In the genomic region with DNA sequence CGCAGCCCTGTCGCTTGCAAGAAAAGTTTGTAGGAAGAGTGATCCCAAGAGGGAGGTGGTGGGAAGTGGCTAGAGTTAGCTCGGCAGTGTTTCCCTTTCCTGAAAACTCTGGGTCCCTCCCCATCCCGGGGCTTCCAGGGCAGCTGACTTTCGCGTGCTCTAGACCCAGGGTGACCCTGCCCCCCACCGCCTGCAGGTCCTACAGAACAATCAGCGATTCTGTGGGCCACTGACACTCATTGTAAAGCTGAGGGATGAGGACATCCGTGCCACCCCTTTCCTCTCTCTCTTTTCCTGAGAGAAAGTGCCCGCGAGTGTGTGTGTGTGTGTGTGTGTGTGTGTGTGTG, we compare ENCODE assay signal across 8 mouse cellular contexts. TPM values are rescaled to one million over a fixed set of nuclear protein-coding genes. Genes with fewer than 3 reads are reported as not detected.
A peak's percentile ranks its signal among the peaks of the same experiment; 100 is the strongest.
DNase-seq lines count a peak whose midpoint lies in the region; ATAC-seq and TF ChIP-seq lines count a peak whose summit lies in the region.

No protein-coding gene starts in this region.

- H3K9ac ChIP-seq in lung, embryonic 14.5 days: peak overlapping the region; percentile 82
- H3K9ac ChIP-seq in liver, embryonic 13.5 days: peak overlapping the region; percentile 85
- H3K9ac ChIP-seq in stomach, embryonic 16.5 days (ENCODE audit: low read length): peak overlapping the region; percentile 92

- under 1% methylated on average over 11 of the region's 11 CpGs for WGBS in lung, embryonic 14.5 days
- WGBS in hindbrain, embryonic 10.5 days: under 1% methylated on average over 11 of the region's 11 CpGs
- 0% methylated on average over 11 of the region's 11 CpGs for WGBS in liver, embryonic 13.5 days (ENCODE audit: insufficient replicate concordance)
- 2% methylated on average over 11 of the region's 11 CpGs for WGBS in stomach, embryonic 16.5 days

- 0 out of 2 replicates have a peak, but pooled peaks have one; percentile 1 for ATAC-seq in lung, embryonic 14.5 days (ENCODE audit: insufficient read depth)
- peak; percentile 45 for ATAC-seq in liver, embryonic 13.5 days (ENCODE audit: low read depth)
- peak; percentile 6 for ATAC-seq in stomach, embryonic 16.5 days (ENCODE audit: insufficient read depth, low FRiP score)

- H3K4me3 ChIP-seq in lung, embryonic 14.5 days (ENCODE audit: low read depth, low read length): peak overlapping the region; percentile 68
- H3K4me3 ChIP-seq in hindbrain, embryonic 10.5 days: peak overlapping the region; percentile 74
- peak overlapping the region; percentile 76 for H3K4me3 ChIP-seq in liver, embryonic 13.5 days (replicated peaks)
- peak overlapping the region; percentile 75 for H3K4me3 ChIP-seq in stomach, embryonic 16.5 days (replicated peaks; ENCODE audit: low read length)

- H3K36me3 ChIP-seq in lung, embryonic 14.5 days (ENCODE audit: insufficient read depth): peaks cover 9% of the 10 kb centered on the region; the same call in 1 of the 2 replicates
- H3K36me3 ChIP-seq in hindbrain, embryonic 10.5 days: no peaks in the 10 kb centered on the region
- H3K36me3 ChIP-seq in liver, embryonic 13.5 days: no peaks in the 10 kb centered on the region
- H3K36me3 ChIP-seq in stomach, embryonic 16.5 days (ENCODE audit: control insufficient read depth, insufficient read depth, low read length): no peaks in the 10 kb centered on the region

- TF ChIP-seq CTCF in lung, embryonic 14.5 days (IDR thresholded peaks at IDR 0.05; ENCODE audit: low read depth): no peak

- H3K9me3 ChIP-seq in lung, embryonic 14.5 days (ENCODE audit: low read depth, low read length): no peaks in the 10 kb centered on the region
- H3K9me3 ChIP-seq in hindbrain, embryonic 10.5 days: no peaks in the 10 kb centered on the region
- H3K9me3 ChIP-seq in liver, embryonic 13.5 days (replicated peaks): no peaks in the 10 kb centered on the region
- no peaks in the 10 kb centered on the region for H3K9me3 ChIP-seq in stomach, embryonic 16.5 days (replicated peaks; ENCODE audit: control insufficient read depth, low read length)

- no peaks in the 10 kb centered on the region for H3K27me3 ChIP-seq in lung, embryonic 14.5 days (ENCODE audit: insufficient read depth, low read length)
- peaks cover 21% of the 10 kb centered on the region for H3K27me3 ChIP-seq in hindbrain, embryonic 10.5 days (ENCODE audit: insufficient read depth, poor library complexity, severe bottlenecking)
- H3K27me3 ChIP-seq in liver, embryonic 13.5 days: no peaks in the 10 kb centered on the region
- H3K27me3 ChIP-seq in stomach, embryonic 16.5 days (ENCODE audit: control insufficient read depth, insufficient read depth, low read length): no peaks in the 10 kb centered on the region

- DNase-seq in adrenal gland, postnatal 36 days: peak; percentile 20 to 62
- no peak for DNase-seq in adrenal gland, adult 2 months
- peak; percentile 47 for DNase-seq in lung, embryonic 14.5 days
- DNase-seq in lung, postnatal 4 days: no peak
- no peak for DNase-seq in hindbrain, embryonic 10.5 days (ENCODE audit: low spot score)
- DNase-seq in liver, embryonic 13.5 days: no peak
- DNase-seq in urinary bladder, postnatal 36 days (ENCODE audit: low spot score in 2 of 2): no peak

- H3K4me1 ChIP-seq in lung, embryonic 14.5 days (ENCODE audit: insufficient read depth): peaks cover 48% of the 10 kb centered on the region
- H3K4me1 ChIP-seq in hindbrain, embryonic 10.5 days (replicated peaks): peaks cover 60% of the 10 kb centered on the region
- peaks cover 90% of the 10 kb centered on the region for H3K4me1 ChIP-seq in liver, embryonic 13.5 days (replicated peaks)
- H3K4me1 ChIP-seq in stomach, embryonic 16.5 days (ENCODE audit: control insufficient read depth, insufficient read depth, low read length): peaks cover 43% of the 10 kb centered on the region

- H3K27ac ChIP-seq in lung, embryonic 14.5 days (ENCODE audit: low read depth): peak overlapping the region; percentile 99
- H3K27ac ChIP-seq in hindbrain, embryonic 10.5 days: peak overlapping the region; percentile 90
- peak overlapping the region; percentile 77 for H3K27ac ChIP-seq in liver, embryonic 13.5 days
- peak overlapping the region; percentile 96 for H3K27ac ChIP-seq in stomach, embryonic 16.5 days (ENCODE audit: low read length)

- H3K4me2 ChIP-seq in lung, embryonic 14.5 days: peak overlapping the region; percentile 90
- H3K4me2 ChIP-seq in liver, embryonic 13.5 days: peak overlapping the region; percentile 79
- peak overlapping the region; percentile 81 for H3K4me2 ChIP-seq in stomach, embryonic 16.5 days (ENCODE audit: low read depth, low read length)

RNA-seq across cellular contexts. Expression of gene Csrp1, which starts 9.5 kb away (rescaled TPM):
- total RNA-seq in adrenal gland, postnatal 36 days (2021): 10 to 100 TPM; 73.3 to 99.3 TPM
- total RNA-seq in adrenal gland, adult 2 months (2021): 100 to 1,000 TPM in 1 of 2 experiments, 10 to 100 TPM in 1; 68.0 to 133 TPM
- polyA plus RNA-seq in adrenal gland, adult 2 months (2012; rRNA removed): 65.7 and 70.2 TPM in 2 replicates
- 271 and 297 TPM in 2 replicates for polyA plus RNA-seq in lung, embryonic 14.5 days (2014; fragmentation: Nextera tagmentation; extraction: Ambion mirVana)
- 51.0 and 56.2 TPM in 2 replicates for polyA plus RNA-seq in hindbrain, embryonic 10.5 days (2016; fragmentation: Nextera tagmentation; extraction: Ambion mirVana)
- 33.8 and 36.8 TPM in 2 replicates for polyA plus RNA-seq in liver, embryonic 13.5 days (2015; fragmentation: Nextera tagmentation; extraction: Ambion mirVana)
- polyA plus RNA-seq in stomach, embryonic 16.5 days (2015; fragmentation: Nextera tagmentation; extraction: Ambion mirVana): 229 and 245 TPM in 2 replicates

RNA-seq across cellular contexts. Expression of gene Phlda3, which starts 36.6 kb away (rescaled TPM):
- total RNA-seq in adrenal gland, postnatal 36 days (2021): 10 to 100 TPM; 45.8 to 51.9 TPM
- 10 to 100 TPM; 35.1 to 83.1 TPM for total RNA-seq in adrenal gland, adult 2 months (2021)
- polyA plus RNA-seq in adrenal gland, adult 2 months (2012; rRNA removed): 119 and 180 TPM in 2 replicates
- polyA plus RNA-seq in lung, embryonic 14.5 days (2014; fragmentation: Nextera tagmentation; extraction: Ambion mirVana): 75.4 and 79.5 TPM in 2 replicates
- 19.3 and 21.7 TPM in 2 replicates for polyA plus RNA-seq in hindbrain, embryonic 10.5 days (2016; fragmentation: Nextera tagmentation; extraction: Ambion mirVana)
- 5.7 and 7.1 TPM in 2 replicates for polyA plus RNA-seq in liver, embryonic 13.5 days (2015; fragmentation: Nextera tagmentation; extraction: Ambion mirVana)
- 77.4 and 80.5 TPM in 2 replicates for polyA plus RNA-seq in stomach, embryonic 16.5 days (2015; fragmentation: Nextera tagmentation; extraction: Ambion mirVana)

RNA-seq across cellular contexts. Expression of gene Tnni1, which starts 49.9 kb away (rescaled TPM):
- under 1 TPM in 1 of 2 experiments, not detected in 1; 0.33 TPM for total RNA-seq in adrenal gland, postnatal 36 days (2021)
- not detected for total RNA-seq in adrenal gland, adult 2 months (2021)
- 0.15 and 0.28 TPM in 2 replicates for polyA plus RNA-seq in adrenal gland, adult 2 months (2012; rRNA removed)
- polyA plus RNA-seq in lung, embryonic 14.5 days (2014; fragmentation: Nextera tagmentation; extraction: Ambion mirVana): 11.4 and 63.9 TPM in 2 replicates
- polyA plus RNA-seq in hindbrain, embryonic 10.5 days (2016; fragmentation: Nextera tagmentation; extraction: Ambion mirVana): 0.85 and 3.2 TPM in 2 replicates
- polyA plus RNA-seq in liver, embryonic 13.5 days (2015; fragmentation: Nextera tagmentation; extraction: Ambion mirVana): 9.7 and 12.3 TPM in 2 replicates
- polyA plus RNA-seq in stomach, embryonic 16.5 days (2015; fragmentation: Nextera tagmentation; extraction: Ambion mirVana): 6.2 and 84.9 TPM in 2 replicates

Comparison
In these comparisons a context has a peak if more than half of its experiments do, and no peak if none do; other contexts are left out.
1. DNase-seq: peak in adrenal gland, postnatal 36 days (2 of 2) and lung, embryonic 14.5 days (single experiment); none in adrenal gland, adult 2 months (single experiment), lung, postnatal 4 days (0 of 2), hindbrain, embryonic 10.5 days (single experiment), liver, embryonic 13.5 days (single experiment) and urinary bladder, postnatal 36 days (0 of 2).
2. Peak in every context shown above with its lines, with median percentiles within 50 percentile points of each other: ATAC-seq, H3K27ac ChIP-seq, H3K4me2 ChIP-seq, H3K4me3 ChIP-seq and H3K9ac ChIP-seq.